Mouse (Mus musculus): ENCODE measurements around the gene Ube2l6. TPM values are rescaled to one million over a fixed set of nuclear protein-coding genes. Genes with fewer than 3 reads are reported as not detected.

The Ube2l6 gene
- polyA plus RNA-seq, 1 experiment from 2014 or later: 26.1 TPM

DNA sequence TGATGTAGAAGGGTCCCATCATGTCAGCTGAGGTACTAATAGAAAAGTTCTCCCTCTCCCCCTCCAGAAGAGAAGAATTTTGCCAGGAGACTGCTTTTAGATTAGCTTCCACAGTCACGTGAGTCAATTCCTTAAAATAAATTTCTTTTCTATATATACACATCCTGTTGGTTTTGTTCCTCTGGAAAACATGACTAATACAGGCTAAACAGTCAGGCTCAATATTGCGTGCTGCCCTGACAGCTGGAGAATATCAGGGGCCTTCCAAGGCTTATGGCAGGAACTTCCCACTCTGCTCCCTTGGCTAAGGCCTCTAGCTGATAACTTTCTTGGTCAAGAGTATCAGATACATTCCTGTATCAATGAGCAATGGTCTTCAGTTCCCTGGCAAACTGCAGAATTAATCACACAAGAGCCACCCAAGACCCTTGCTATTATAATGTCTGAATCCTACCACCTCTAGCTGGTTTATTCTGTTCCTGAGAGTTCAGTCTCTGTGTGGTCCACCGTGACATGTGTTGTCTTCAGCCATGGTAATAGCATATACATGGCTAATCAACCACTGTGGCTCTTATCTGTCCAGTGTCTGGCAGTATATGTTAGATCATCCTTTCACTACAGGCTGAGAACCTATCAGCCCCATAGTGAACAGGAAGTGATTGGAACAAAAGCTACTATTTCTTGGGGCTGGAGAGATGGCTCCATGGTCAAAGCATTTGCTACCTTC, 14.6 kb upstream of the Ube2l6 start:
- Histone ChIP-seq H3K27ac (ENCODE audit: low read depth, low read length) (no peak overlapping the region), H3K9ac (ENCODE audit: low read depth, low read length) (no peak overlapping the region), H3K36me3 (ENCODE audit: control insufficient read depth, insufficient read depth, low read length) (no peaks in the 10 kb centered on the region), H3K9me3 (ENCODE audit: control insufficient read depth, low read length) (no peaks in the 10 kb centered on the region), H3K27me3 (replicated peaks; ENCODE audit: control insufficient read depth, insufficient read depth, low read length) (no peaks in the 10 kb centered on the region), H3K4me3 (ENCODE audit: low read length) (no peak overlapping the region), H3K4me2 (ENCODE audit: low read length) (no peak overlapping the region), H3K4me1 (ENCODE audit: control insufficient read depth, insufficient read depth, low read depth, low read length) (no peaks in the 10 kb centered on the region)
- no peak for ATAC-seq
- WGBS: 87% methylated on average over 3 of the region's 3 CpGs

DNA sequence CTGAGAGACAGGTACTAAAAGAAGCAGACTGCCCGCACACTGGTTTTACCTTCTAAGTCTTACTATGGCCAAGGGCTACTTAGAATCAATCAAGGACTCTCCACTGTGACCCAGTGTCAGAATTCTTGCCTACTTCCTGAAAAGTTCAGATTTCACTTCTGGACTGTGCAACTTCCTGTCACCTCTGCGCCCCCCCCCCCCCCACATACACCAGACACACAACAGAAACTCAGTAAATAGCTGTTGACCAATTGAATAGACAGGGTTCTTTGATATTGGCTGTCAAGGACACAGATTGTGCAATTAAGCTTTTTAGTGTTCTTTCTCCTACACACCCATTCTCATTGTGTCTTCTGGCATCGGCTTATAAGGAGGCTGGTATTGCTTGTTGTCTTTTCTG, 10.3 kb upstream of the Ube2l6 start:
- no peak for ATAC-seq
- H3K27me3 ChIP-seq (replicated peaks; ENCODE audit: control insufficient read depth, insufficient read depth, low read length): no peaks in the 10 kb centered on the region
- H3K4me2 ChIP-seq (ENCODE audit: low read length): no peak overlapping the region
- H3K4me3 ChIP-seq (ENCODE audit: low read length): no peak overlapping the region
- H3K27ac ChIP-seq (ENCODE audit: low read depth, low read length): no peak overlapping the region
- H3K9ac ChIP-seq (ENCODE audit: low read depth, low read length): no peak overlapping the region
- no peaks in the 10 kb centered on the region for H3K9me3 ChIP-seq (ENCODE audit: control insufficient read depth, low read length)
- H3K36me3 ChIP-seq (ENCODE audit: control insufficient read depth, insufficient read depth, low read length): no peaks in the 10 kb centered on the region
- WGBS: 79% methylated on average over 3 of the region's 3 CpGs
- H3K4me1 ChIP-seq (ENCODE audit: control insufficient read depth, insufficient read depth, low read depth, low read length): no peaks in the 10 kb centered on the region

DNA sequence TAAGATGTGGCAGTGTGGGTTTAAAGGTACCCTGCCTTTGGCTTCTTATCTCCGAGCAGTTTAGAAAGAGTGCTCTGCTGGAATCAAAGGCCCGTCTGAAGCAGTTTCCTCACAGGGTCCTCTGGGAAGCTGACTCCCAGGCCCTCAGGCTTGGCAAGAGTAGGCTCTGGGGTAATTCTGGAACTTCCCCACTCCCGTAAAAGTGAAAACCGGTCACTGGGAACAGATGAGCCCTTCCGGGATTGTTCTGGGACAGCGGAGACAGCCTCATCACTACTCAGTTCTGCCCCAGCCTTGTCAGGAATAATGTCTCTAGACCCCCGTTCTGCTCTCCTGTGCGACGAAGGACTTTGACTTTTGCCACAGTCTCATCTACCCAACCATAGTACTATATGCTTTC, 8.2 kb upstream of the Ube2l6 start:
- no peak for ATAC-seq
- Histone ChIP-seq H3K4me2 (ENCODE audit: low read length) (no peak overlapping the region), H3K36me3 (ENCODE audit: control insufficient read depth, insufficient read depth, low read length) (no peaks in the 10 kb centered on the region), H3K27ac (ENCODE audit: low read depth, low read length) (no peak overlapping the region), H3K4me3 (ENCODE audit: low read length) (no peak overlapping the region), H3K9me3 (ENCODE audit: control insufficient read depth, low read length) (no peaks in the 10 kb centered on the region), H3K4me1 (ENCODE audit: control insufficient read depth, insufficient read depth, low read depth, low read length) (no peaks in the 10 kb centered on the region), H3K27me3 (replicated peaks; ENCODE audit: control insufficient read depth, insufficient read depth, low read length) (no peaks in the 10 kb centered on the region), H3K9ac (ENCODE audit: low read depth, low read length) (no peak overlapping the region)
- 48% methylated on average over 9 of the region's 9 CpGs for WGBS

DNA sequence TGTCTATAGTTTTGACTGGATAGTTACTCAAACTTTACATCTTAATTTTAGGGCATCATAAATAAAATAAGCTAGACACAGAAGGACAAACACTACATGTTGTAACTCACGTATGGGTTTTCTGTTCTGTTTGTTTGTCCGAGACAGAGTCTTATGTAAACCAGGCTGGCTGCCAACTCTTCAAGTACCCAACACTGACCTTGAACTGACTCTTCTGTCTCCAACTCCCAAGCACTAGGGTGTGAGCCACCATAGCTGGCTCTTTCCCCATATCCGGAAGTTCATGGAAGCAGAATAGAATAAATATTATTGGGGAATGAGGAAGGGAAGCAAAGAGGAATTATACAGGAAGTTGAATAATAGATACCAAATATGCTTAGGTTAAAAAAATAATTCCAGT, 6.1 kb upstream of the Ube2l6 start:
- no peak overlapping the region for H3K4me2 ChIP-seq (ENCODE audit: low read length)
- WGBS: 82% methylated on average over 3 of the region's 3 CpGs

DNA sequence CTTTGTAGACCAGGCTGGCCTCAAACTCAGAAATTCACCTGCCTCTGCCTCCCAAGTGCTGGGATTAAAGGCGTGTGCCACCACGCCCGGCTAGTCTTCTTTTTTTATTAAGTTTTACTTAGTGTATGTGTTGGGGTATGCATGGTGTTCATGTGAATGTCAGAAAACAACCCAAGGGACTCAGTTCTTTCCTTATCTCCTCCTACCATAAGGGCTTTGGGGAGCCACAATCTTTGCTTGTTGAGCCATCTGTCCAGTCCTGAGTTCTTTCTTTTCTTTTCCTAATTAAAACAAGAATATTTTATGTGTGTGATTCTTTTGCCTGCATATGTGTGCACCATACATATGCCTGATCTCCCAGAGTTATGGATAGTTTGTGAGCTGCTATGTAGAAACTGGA, 5.5 kb upstream of the Ube2l6 start:
- Histone ChIP-seq H3K27me3 (replicated peaks; ENCODE audit: control insufficient read depth, insufficient read depth, low read length) (no peaks in the 10 kb centered on the region), H3K36me3 (ENCODE audit: control insufficient read depth, insufficient read depth, low read length) (no peaks in the 10 kb centered on the region)

More for the DNA sequence above, 6.1 kb upstream of the Ube2l6 start:
- Histone ChIP-seq H3K4me1 (ENCODE audit: control insufficient read depth, insufficient read depth, low read depth, low read length) (no peaks in the 10 kb centered on the region), H3K27ac (ENCODE audit: low read depth, low read length) (no peak overlapping the region), H3K27me3 (replicated peaks; ENCODE audit: control insufficient read depth, insufficient read depth, low read length) (no peaks in the 10 kb centered on the region), H3K36me3 (ENCODE audit: control insufficient read depth, insufficient read depth, low read length) (no peaks in the 10 kb centered on the region), H3K4me3 (ENCODE audit: low read length) (no peak overlapping the region), H3K9ac (ENCODE audit: low read depth, low read length) (no peak overlapping the region), H3K9me3 (ENCODE audit: control insufficient read depth, low read length) (no peaks in the 10 kb centered on the region)
- ATAC-seq: no peak

DNA sequence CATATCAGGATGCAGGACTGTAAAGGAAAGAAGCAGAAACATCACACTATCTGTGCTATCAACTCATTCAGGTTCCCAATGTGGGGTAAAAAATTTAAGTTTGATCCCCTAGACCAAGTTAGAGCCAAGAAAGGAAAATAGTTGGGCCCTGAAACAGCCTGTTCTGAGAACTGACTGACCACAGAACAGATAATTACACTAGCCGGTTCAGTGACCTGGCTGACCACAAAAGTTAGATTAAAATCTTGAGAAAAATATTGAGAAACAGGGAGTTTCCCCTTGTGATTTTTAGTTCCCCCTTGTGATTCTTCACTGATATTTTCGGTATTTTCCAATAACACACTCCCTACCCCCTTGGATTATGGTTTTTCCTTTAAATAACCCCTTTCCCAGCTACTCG, 4.8 kb upstream of the Ube2l6 start:
- no peak overlapping the region for H3K9ac ChIP-seq (ENCODE audit: low read depth, low read length)
- no peaks in the 10 kb centered on the region for H3K9me3 ChIP-seq (ENCODE audit: control insufficient read depth, low read length)
- no peak overlapping the region for H3K27ac ChIP-seq (ENCODE audit: low read depth, low read length)
- 92% methylated on average over 3 of the region's 3 CpGs for WGBS
- no peak overlapping the region for H3K4me2 ChIP-seq (ENCODE audit: low read length)
- no peaks in the 10 kb centered on the region for H3K36me3 ChIP-seq (ENCODE audit: control insufficient read depth, insufficient read depth, low read length)
- peaks cover 2% of the 10 kb centered on the region; the same call in 1 of the 2 replicates for H3K4me1 ChIP-seq (ENCODE audit: control insufficient read depth, insufficient read depth, low read depth, low read length)
- H3K27me3 ChIP-seq (replicated peaks; ENCODE audit: control insufficient read depth, insufficient read depth, low read length): no peaks in the 10 kb centered on the region
- no peak overlapping the region for H3K4me3 ChIP-seq (ENCODE audit: low read length)
- ATAC-seq: no peak

More for the DNA sequence above, 5.5 kb upstream of the Ube2l6 start:
- no peak for ATAC-seq
- no peak overlapping the region for H3K4me3 ChIP-seq (ENCODE audit: low read length)
- peaks cover 2% of the 10 kb centered on the region; the same call in 1 of the 2 replicates for H3K4me1 ChIP-seq (ENCODE audit: control insufficient read depth, insufficient read depth, low read depth, low read length)
- 93% methylated on average over 3 of the region's 3 CpGs for WGBS
- no peak overlapping the region for H3K27ac ChIP-seq (ENCODE audit: low read depth, low read length)
- H3K4me2 ChIP-seq (ENCODE audit: low read length): no peak overlapping the region
- H3K9ac ChIP-seq (ENCODE audit: low read depth, low read length): no peak overlapping the region
- no peaks in the 10 kb centered on the region for H3K9me3 ChIP-seq (ENCODE audit: control insufficient read depth, low read length)

DNA sequence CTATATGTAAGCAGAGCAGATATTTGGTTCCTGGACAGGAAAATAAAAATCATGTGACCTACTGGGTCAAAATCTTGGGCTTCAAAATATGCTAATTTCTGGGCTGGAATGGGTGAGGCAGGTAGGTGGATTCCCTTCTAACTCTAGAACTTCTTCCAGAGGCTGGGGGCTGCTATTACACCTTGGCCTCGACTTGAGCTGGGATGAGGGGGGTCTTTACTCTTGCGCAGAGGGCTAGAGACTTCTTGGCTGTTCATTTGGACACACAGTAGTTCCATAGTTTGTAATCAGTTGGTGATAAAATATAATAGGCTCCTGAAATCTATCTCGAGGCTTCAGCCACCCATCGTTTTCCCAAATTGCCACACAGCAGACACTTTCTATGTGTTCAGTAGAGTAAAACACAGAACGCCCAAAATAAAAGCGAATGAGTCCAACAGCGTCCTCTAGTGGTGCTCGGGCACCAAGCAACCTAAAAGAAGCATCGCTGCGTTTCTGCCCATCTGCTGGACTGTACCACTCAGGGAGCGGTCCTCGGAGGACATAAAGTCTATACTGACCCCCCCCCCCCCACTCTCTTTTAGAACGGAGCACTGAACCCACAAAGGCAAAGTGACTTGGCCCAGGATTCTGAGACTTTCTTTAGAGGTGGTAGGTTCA, 665 bp upstream of the Ube2l6 start:
- no peaks in the 10 kb centered on the region for H3K36me3 ChIP-seq (ENCODE audit: control insufficient read depth, insufficient read depth, low read length)
- H3K9me3 ChIP-seq (ENCODE audit: control insufficient read depth, low read length): no peaks in the 10 kb centered on the region
- peak overlapping the region; percentile 99 for H3K4me2 ChIP-seq (ENCODE audit: low read length)
- H3K4me3 ChIP-seq (ENCODE audit: low read length): peak overlapping the region; percentile 64
- H3K4me1 ChIP-seq (ENCODE audit: control insufficient read depth, insufficient read depth, low read depth, low read length): peaks cover 2% of the 10 kb centered on the region; the same call in 1 of the 2 replicates
- H3K9ac ChIP-seq (ENCODE audit: low read depth, low read length): peak overlapping the region; percentile 72
- peak; percentile 79 for ATAC-seq
- H3K27ac ChIP-seq (ENCODE audit: low read depth, low read length): peak overlapping the region; percentile 72; the same call in 1 of the 2 replicates
- H3K27me3 ChIP-seq (replicated peaks; ENCODE audit: control insufficient read depth, insufficient read depth, low read length): no peaks in the 10 kb centered on the region
- WGBS: 8% methylated on average over 13 of the region's 13 CpGs

DNA sequence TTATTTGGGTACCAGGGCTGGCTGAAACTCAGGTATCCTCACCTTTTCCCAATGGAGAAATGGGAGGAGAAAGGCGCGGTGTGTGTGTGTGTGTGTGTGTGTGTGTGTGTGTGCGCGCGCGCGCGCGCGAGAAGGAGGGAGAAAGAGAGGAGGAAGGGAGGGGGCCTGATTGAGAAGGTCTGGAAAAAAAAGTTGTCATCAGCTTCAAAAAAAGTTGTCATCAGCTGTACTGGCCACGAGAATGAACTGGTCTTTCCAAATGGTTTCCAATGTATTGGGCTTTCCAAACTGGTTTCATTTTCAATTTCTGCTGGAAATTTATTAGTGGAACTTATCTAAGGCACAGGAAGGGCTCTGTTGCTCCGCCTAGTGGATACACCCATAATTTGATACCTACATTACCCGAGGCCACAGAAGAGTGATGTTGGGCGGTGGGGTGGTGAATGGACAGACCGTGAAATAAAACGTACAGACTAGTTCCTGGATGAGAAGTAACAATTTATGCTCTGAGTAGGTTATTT, 473 bp downstream of the Ube2l6 start:
- Histone ChIP-seq H3K9ac (ENCODE audit: low read depth, low read length) (peak overlapping the region; percentile 72), H3K4me3 (ENCODE audit: low read length) (peak overlapping the region; percentile 64), H3K36me3 (ENCODE audit: control insufficient read depth, insufficient read depth, low read length) (no peaks in the 10 kb centered on the region), H3K4me2 (ENCODE audit: low read length) (peak overlapping the region; percentile 99), H3K27ac (ENCODE audit: low read depth, low read length) (peak overlapping the region; percentile 72), H3K4me1 (ENCODE audit: control insufficient read depth, insufficient read depth, low read depth, low read length) (peaks cover 2% of the 10 kb centered on the region; the same call in 1 of the 2 replicates), H3K9me3 (ENCODE audit: control insufficient read depth, low read length) (no peaks in the 10 kb centered on the region), H3K27me3 (replicated peaks; ENCODE audit: control insufficient read depth, insufficient read depth, low read length) (no peaks in the 10 kb centered on the region)
- peak; percentile 70 for ATAC-seq
- 0% methylated on average over 16 of the region's 16 CpGs for WGBS

DNA sequence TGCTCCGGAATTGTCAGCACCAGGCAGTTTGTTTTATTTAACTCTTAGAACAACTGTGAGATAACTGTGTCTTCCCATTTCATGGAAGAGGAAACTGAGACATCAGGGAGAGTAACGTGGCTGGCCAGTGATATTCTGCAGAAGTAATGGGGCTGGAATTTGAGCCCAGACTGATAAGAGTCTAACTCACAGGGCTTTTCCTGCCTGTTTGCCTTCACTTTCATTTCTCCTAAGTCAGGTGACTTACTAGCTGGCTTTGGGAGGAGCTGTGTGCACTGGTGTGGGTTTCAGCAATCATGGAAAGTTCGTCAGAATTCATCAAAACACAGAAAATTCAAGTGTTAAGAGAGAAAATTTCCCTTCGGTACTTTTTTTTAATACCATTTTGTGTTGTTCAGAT, 1.7 kb downstream of the Ube2l6 start:
- H3K4me3 ChIP-seq (ENCODE audit: low read length): no peak overlapping the region
- H3K9ac ChIP-seq (ENCODE audit: low read depth, low read length): no peak overlapping the region
- no peak overlapping the region for H3K27ac ChIP-seq (ENCODE audit: low read depth, low read length)
- H3K4me2 ChIP-seq (ENCODE audit: low read length): no peak overlapping the region
- no peaks in the 10 kb centered on the region for H3K9me3 ChIP-seq (ENCODE audit: control insufficient read depth, low read length)
- ATAC-seq: no peak
- H3K36me3 ChIP-seq (ENCODE audit: control insufficient read depth, insufficient read depth, low read length): no peaks in the 10 kb centered on the region
- 83% methylated on average over 4 of the region's 4 CpGs for WGBS
- no peaks in the 10 kb centered on the region for H3K27me3 ChIP-seq (replicated peaks; ENCODE audit: control insufficient read depth, insufficient read depth, low read length)
- peaks cover 2% of the 10 kb centered on the region; the same call in 1 of the 2 replicates for H3K4me1 ChIP-seq (ENCODE audit: control insufficient read depth, insufficient read depth, low read depth, low read length)

Data from hindbrain, embryonic 16.5 days (tissue).